Mouse (Mus musculus) liver, adult 2 months (tissue): ENCODE results near the gene Rbm20. TPM values are rescaled to one million over a fixed set of nuclear protein-coding genes. Genes with fewer than 3 reads are reported as not detected.
"Not testable (repeated sequence)": the region's sequence is repeated elsewhere in the genome, so short reads cannot be mapped to it uniquely, and the experiment has no call there.

Experiments used
- DNase-seq: peaks from one replicate; pipeline ENCODE4 v3.0.0-alpha.2; 2011; ENCODE audit warnings: low read depth, low spot score; ENCODE audit errors: extremely low read depth
- H3K27ac ChIP-seq: fragments of 200-500 bp; replicated peaks from 2 replicates; pipeline ENCODE4 v1.5.1; 2012; ENCODE audit warnings: low read depth, mild to moderate bottlenecking, control low read depth, inconsistent platforms, low read length; ENCODE audit not compliant: insufficient read depth
- H3K27me3 ChIP-seq: fragments of 200-500 bp; 2 replicates; pipeline ENCODE4 v1.6.1; 2012; ENCODE audit warnings: mild to moderate bottlenecking, moderate library complexity, low read length, inconsistent platforms; ENCODE audit not compliant: control insufficient read depth, insufficient read depth
- H3K36me3 ChIP-seq: fragments of 200-500 bp; 2 replicates; pipeline ENCODE4 v1.6.1; 2012; ENCODE audit warnings: low read length, inconsistent platforms; ENCODE audit not compliant: control insufficient read depth, insufficient read depth
- H3K4me1 ChIP-seq: fragments of 200-500 bp; 2 replicates; pipeline ENCODE4 v1.6.1; 2011; ENCODE audit warnings: low read length; ENCODE audit not compliant: control insufficient read depth, insufficient read depth
- H3K4me3 ChIP-seq: fragments of 200-500 bp; 2 replicates; pipeline ENCODE4 v1.5.1; 2011; ENCODE audit warnings: low read depth, mild to moderate bottlenecking, control low read depth, low read length, moderate library complexity; ENCODE audit not compliant: insufficient read depth
- H3K79me2 ChIP-seq: fragments of 200-500 bp; 2 replicates; pipeline ENCODE4 v1.6.1; 2012; ENCODE audit warnings: inconsistent platforms, mild to moderate bottlenecking, low read length, moderate library complexity; ENCODE audit not compliant: control insufficient read depth, insufficient read depth
- H3K9ac ChIP-seq: fragments of 200-500 bp; 2 replicates; pipeline ENCODE4 v1.6.1; 2012; ENCODE audit warnings: low read depth, mild to moderate bottlenecking, control low read depth, inconsistent platforms, low read length
- CTCF ChIP-seq: fragments of 200-500 bp; IDR thresholded peaks from 2 replicates; pipeline ENCODE4 v1.5.1; 2011; ENCODE audit warnings: low read depth, low read length, control low read depth
- POLR2A ChIP-seq: fragments of 200-500 bp; IDR thresholded peaks from 2 replicates; pipeline ENCODE4 v1.6.1; 2011; ENCODE audit warnings: low read length, control low read depth; ENCODE audit not compliant: insufficient read depth; ENCODE audit errors: extremely low read depth
- WGBS: fragments of 180-500 bp; shearing (Covaris S2); methylation state at CpG from one replicate; pipeline ENCODE4 v1.1.7; 2018; 5-methylcytosine and 5-hydroxymethylcytosine counted together
- polyA plus RNA-seq: library from polyadenylated mRNA; depleted of rRNA; stranded (reverse); fragments of >200 nt; gene quantifications from 2 replicates; pipeline ENCODE4 v1.2.3, GENCODE M21; 2012
- total RNA-seq: library from RNA; depleted of rRNA; stranded (reverse); fragments of >200 nt; gene quantifications from 2 replicates; pipeline ENCODE4 v1.2.3, GENCODE M21; 2014

Gene Rbm20
- total and polyA plus RNA-seq, 2 experiments, result 0.31 to 1.8 TPM

- H3K79me2 ChIP-seq, result no peaks in the 10 kb centered on the region
- 91% methylated on average over 5 of the region's 5 CpGs for whole genome bisulfite sequencing
- no peak overlapping the region for H3K4me3 ChIP-seq
- no peak for DNase-seq
- H3K27me3 ChIP-seq, result no peaks in the 10 kb centered on the region
- no peak overlapping the region for H3K27ac ChIP-seq
- no peaks in the 10 kb centered on the region for H3K4me1 ChIP-seq
- H3K36me3 ChIP-seq, result no peaks in the 10 kb centered on the region
- TF ChIP-seq CTCF (no peak), POLR2A (no peak)
- H3K9ac ChIP-seq, result no peak overlapping the region
Observed at GRCm38 (mm10) chr19:53801380-53801779, 124.3 kb downstream of the Rbm20 start.

GRCm38 (mm10) chr19:53801789-53802683, 124.9 kb downstream of the Rbm20 start:
- Histone ChIP-seq H3K27ac (no peak overlapping the region), H3K4me3 (no peak overlapping the region), H3K4me1 (no peaks in the 10 kb centered on the region)

DNA sequence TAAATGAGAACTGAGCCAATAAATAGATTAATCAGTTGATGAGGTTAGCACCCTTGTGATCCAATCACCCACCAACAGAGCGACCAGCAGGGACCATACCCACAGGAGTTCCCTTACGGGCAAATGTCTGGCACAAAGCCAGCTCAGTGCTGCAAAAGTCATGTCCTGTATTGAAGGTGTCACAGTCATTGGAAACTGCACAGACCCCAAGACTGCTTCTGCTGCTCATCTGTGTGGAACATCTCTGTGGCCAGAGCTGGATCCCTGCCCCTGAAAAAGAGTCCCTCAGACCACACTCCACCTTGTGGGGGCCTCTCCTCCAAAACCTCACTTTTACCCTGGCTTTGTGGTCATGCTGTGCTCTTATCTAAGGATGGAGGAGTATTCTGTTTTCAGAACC, 126.8 kb downstream of the Rbm20 start:
- no peak for DNase-seq
- Histone ChIP-seq H3K79me2 (no peaks in the 10 kb centered on the region), H3K9ac (no peak overlapping the region), H3K4me3 (no peak overlapping the region), H3K36me3 (no peaks in the 10 kb centered on the region), H3K4me1 (no peaks in the 10 kb centered on the region), H3K27ac (no peak overlapping the region), H3K27me3 (no peaks in the 10 kb centered on the region)
- no peak for TF ChIP-seq POLR2A
- no peak for TF ChIP-seq CTCF
- 74% methylated on average over 2 of the region's 2 CpGs for WGBS

More at GRCm38 (mm10) chr19:53801789-53802683, 124.9 kb downstream of the Rbm20 start:
- no peaks in the 10 kb centered on the region for H3K79me2 ChIP-seq
- WGBS, result 77% methylated on average over 11 of the region's 11 CpGs
- no peaks in the 10 kb centered on the region for H3K36me3 ChIP-seq
- no peak overlapping the region for H3K9ac ChIP-seq
- DNase-seq, result no peak
- H3K27me3 ChIP-seq, result no peaks in the 10 kb centered on the region
- TF ChIP-seq CTCF (no peak), POLR2A (no peak)

DNA sequence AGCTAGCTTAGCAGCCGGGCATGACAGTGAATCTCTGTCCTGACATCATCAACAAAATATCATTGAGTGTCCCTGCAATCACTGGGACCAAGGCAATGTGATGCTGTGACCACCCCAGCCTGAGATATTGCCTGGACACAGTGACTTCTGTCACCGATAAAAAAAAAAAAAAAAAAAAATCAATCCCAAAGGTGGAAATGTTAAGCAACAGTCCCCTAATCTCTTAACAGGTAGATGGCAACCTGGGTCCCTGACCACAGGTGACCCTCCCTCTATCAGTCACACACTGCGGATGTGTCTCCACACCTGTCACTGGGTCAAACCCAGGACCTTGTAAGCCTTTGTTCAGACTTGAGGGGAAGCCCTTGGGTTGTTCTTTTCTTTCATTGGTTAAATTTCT, 128.0 kb downstream of the Rbm20 start:
- no peaks in the 10 kb centered on the region for H3K79me2 ChIP-seq
- H3K4me3 ChIP-seq, result no peak overlapping the region
- no peaks in the 10 kb centered on the region for H3K36me3 ChIP-seq
- 47% methylated on average over 3 of the region's 3 CpGs for WGBS
- TF ChIP-seq POLR2A, result no peak
- no peak for TF ChIP-seq CTCF
- H3K27ac ChIP-seq, result no peak overlapping the region
- no peaks in the 10 kb centered on the region for H3K27me3 ChIP-seq
- no peak overlapping the region for H3K9ac ChIP-seq
- no peaks in the 10 kb centered on the region for H3K4me1 ChIP-seq
- DNase-seq, result no peak

GRCm38 (mm10) chr19:53806126-53806525, 129.0 kb downstream of the Rbm20 start:
- Histone ChIP-seq H3K4me1 (no peaks in the 10 kb centered on the region), H3K4me3 (no peak overlapping the region), H3K9ac (no peak overlapping the region), H3K27me3 (no peaks in the 10 kb centered on the region), H3K27ac (no peak overlapping the region), H3K79me2 (no peaks in the 10 kb centered on the region), H3K36me3 (no peaks in the 10 kb centered on the region)
- no peak for DNase-seq
- 70% methylated on average over 7 of the region's 7 CpGs for WGBS
- TF ChIP-seq POLR2A, result no peak
- TF ChIP-seq CTCF, result no peak

GRCm38 (mm10) chr19:53806526-53807275, 129.6 kb downstream of the Rbm20 start:
- H3K4me1 ChIP-seq, H3K27ac ChIP-seq, H3K4me3 ChIP-seq, H3K9ac ChIP-seq, DNase-seq, H3K79me2 ChIP-seq, H3K36me3 ChIP-seq, H3K27me3 ChIP-seq: not testable (repeated sequence)
- WGBS, result 85% methylated on average over 6 of the region's 6 CpGs
